Mouse (Mus musculus) lung, postnatal 0 days (tissue): Measurements from ENCODE around the gene Ddx27. TPM values are rescaled to one million over a fixed set of nuclear protein-coding genes. Genes with fewer than 3 reads are reported as not detected.

ENCODE experiments used
- ATAC-seq: fragments of 200-750 bp; cut with Nextera tagmentation; 2 replicates; pipeline ENCODE4 v1.8.0; 2017; ENCODE audit warnings: moderate library complexity
- DNase-seq: peaks from one replicate; pipeline ENCODE4 v3.0.0-alpha.2; 2016; ENCODE audit warnings: low spot score
- H3K27ac ChIP-seq: fragments of 300-500 bp; sonication (generic); 2 replicates; pipeline ENCODE4 v1.5.1; 2014; ENCODE audit warnings: antibody characterized with exemption, mild to moderate bottlenecking, low read length, mixed read lengths
- H3K27me3 ChIP-seq: fragments of 300-500 bp; sonication (generic); replicated peaks from 2 replicates; pipeline ENCODE4 v1.6.1; 2014; ENCODE audit warnings: low read length, mixed read lengths; ENCODE audit not compliant: insufficient read depth
- H3K36me3 ChIP-seq: fragments of 300-500 bp; sonication (generic); 2 replicates; pipeline ENCODE4 v1.6.1; 2014; ENCODE audit warnings: low read length, mixed read lengths; ENCODE audit not compliant: insufficient read depth
- H3K4me1 ChIP-seq: fragments of 300-500 bp; sonication (generic); 2 replicates; pipeline ENCODE4 v1.6.1; 2014; ENCODE audit warnings: antibody characterized with exemption, low read depth, low read length, mixed read lengths; ENCODE audit not compliant: insufficient read depth
- H3K4me2 ChIP-seq: fragments of 300-500 bp; sonication (generic); replicated peaks from 2 replicates; pipeline ENCODE4 v1.6.1; 2014; ENCODE audit warnings: low read depth, mild to moderate bottlenecking, low read length, moderate library complexity, mixed read lengths
- H3K4me3 ChIP-seq: fragments of 300-500 bp; sonication (generic); 2 replicates; pipeline ENCODE4 v1.5.1; 2014; ENCODE audit warnings: low read depth, low read length
- H3K9ac ChIP-seq: fragments of 300-500 bp; sonication (generic); replicated peaks from 2 replicates; pipeline ENCODE4 v1.6.1; 2014; ENCODE audit warnings: low read depth, mild to moderate bottlenecking
- H3K9me3 ChIP-seq: fragments of 300-500 bp; sonication (generic); 2 replicates; pipeline ENCODE4 v1.6.1; 2016; ENCODE audit warnings: low read length, mixed read lengths
- CTCF ChIP-seq: IDR thresholded peaks from 2 replicates; pipeline ENCODE4 v1.5.1; 2016; ENCODE audit warnings: antibody characterized with exemption, mild to moderate bottlenecking
- EP300 ChIP-seq: IDR thresholded peaks from 2 replicates; pipeline ENCODE4 v1.6.1; 2016; ENCODE audit warnings: antibody characterized with exemption, mild to moderate bottlenecking, control low read depth
- WGBS: fragments of 180-500 bp; shearing (Covaris S2); extraction: QIAGEN DNeasy Blood & Tissue Kit; methylation state at CpG from one replicate; pipeline ENCODE4 v1.1.7; 2014; 5-methylcytosine and 5-hydroxymethylcytosine counted together
- polyA plus RNA-seq: library from polyadenylated mRNA; unstranded; fragments of >200 nt; fragmentation: Nextera tagmentation; extraction: Ambion mirVana; gene quantifications from 2 replicates; pipeline ENCODE4 v1.2.1, GENCODE M21; 2015

The Ddx27 gene
- polyA plus RNA-seq, 1 experiment from 2014 or later, result 21.9 TPM

DNA sequence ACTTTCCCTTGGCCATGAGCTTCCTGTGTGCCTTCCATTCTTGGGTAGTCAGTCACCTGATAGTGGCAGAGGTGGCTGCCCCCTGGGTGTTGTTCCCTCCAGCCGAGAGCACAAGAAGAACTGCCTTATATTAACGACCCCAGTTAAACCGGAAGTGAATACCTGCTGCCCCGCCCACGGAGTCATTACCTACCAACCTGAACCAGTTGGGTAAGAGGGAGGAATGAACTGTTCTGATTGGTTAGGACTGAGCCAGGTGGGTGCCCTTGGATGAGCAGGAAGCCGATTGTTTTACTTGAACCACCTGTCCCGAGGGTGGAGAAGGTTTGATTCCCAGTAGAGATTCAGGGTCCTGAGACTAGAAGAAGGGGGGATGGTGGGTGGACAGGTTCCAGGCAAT, 63.5 kb downstream of the Ddx27 start:
- WGBS, result 38% methylated on average over 7 of the region's 7 CpGs
- no peak for DNase-seq
- H3K4me2 ChIP-seq, result no peak overlapping the region; the same call in 1 of the 2 replicates
- no peak overlapping the region for H3K9ac ChIP-seq
- no peak overlapping the region for H3K4me3 ChIP-seq
- H3K4me1 ChIP-seq, result no peaks in the 10 kb centered on the region
- no peaks in the 10 kb centered on the region for H3K36me3 ChIP-seq
- TF ChIP-seq EP300, result no peak
- TF ChIP-seq CTCF, result no peak
- ATAC-seq, result no peak
- H3K27me3 ChIP-seq, result no peaks in the 10 kb centered on the region
- no peak overlapping the region for H3K27ac ChIP-seq
- no peaks in the 10 kb centered on the region for H3K9me3 ChIP-seq

GRCm38 (mm10) chr2:167078931-167079495, 64.0 kb downstream of the Ddx27 start:
- WGBS, result 39% methylated on average over 9 of the region's 9 CpGs
- Histone ChIP-seq H3K4me3 (no peak overlapping the region), H3K36me3 (no peaks in the 10 kb centered on the region), H3K27ac (peak overlapping the region; percentile 51; the same call in 1 of the 2 replicates), H3K4me2 (no peak overlapping the region), H3K9me3 (no peaks in the 10 kb centered on the region), H3K27me3 (no peaks in the 10 kb centered on the region), H3K4me1 (no peaks in the 10 kb centered on the region), H3K9ac (no peak overlapping the region)
- ATAC-seq (peak; percentile 70), DNase-seq (peak; percentile 80)
- TF ChIP-seq CTCF, result no peak
- no peak for TF ChIP-seq EP300

DNA sequence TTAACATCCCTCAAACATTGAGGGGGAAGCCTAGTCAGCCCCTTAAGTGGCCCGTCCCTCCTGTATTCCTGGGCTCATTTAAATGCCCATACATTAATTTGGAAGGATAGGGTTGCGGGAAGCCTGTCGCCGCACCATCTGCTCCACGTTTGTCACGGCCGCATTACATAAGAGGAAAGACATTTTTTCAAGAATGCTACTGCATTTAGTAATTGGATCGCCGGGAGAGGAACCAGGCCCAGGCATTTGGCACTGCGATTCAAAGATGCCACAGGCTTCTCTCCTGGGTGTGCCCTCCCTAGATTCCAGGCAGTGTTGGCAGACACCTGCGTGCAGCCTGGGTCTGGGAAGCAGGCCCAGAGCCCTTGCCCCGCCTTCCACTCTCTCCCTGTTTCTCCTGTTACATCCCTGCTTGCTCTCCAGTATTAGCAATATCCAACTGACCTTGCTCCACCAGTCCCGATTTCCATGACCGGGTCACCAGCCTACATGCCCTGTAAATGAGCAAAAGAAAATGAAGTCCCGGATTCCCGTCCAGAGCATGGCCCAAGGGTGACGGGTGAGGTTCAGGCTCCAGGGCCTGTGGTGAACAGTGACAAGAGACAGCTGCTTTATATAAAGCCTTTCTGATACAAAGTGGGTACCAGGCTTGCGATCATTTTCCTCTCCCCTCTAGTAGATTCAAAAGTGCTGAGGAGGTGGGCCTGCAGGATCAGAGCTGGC, 64.7 kb downstream of the Ddx27 start:
- DNase-seq, result peak; percentile 66
- Histone ChIP-seq H3K4me3 (no peak overlapping the region), H3K4me2 (no peak overlapping the region), H3K4me1 (no peaks in the 10 kb centered on the region), H3K9me3 (no peaks in the 10 kb centered on the region), H3K9ac (no peak overlapping the region), H3K36me3 (no peaks in the 10 kb centered on the region), H3K27me3 (no peaks in the 10 kb centered on the region), H3K27ac (peak overlapping the region; percentile 51; the same call in 1 of the 2 replicates)
- peak; percentile 55 for ATAC-seq
- TF ChIP-seq EP300, result no peak
- no peak for TF ChIP-seq CTCF
- WGBS, result 43% methylated on average over 18 of the region's 18 CpGs

DNA sequence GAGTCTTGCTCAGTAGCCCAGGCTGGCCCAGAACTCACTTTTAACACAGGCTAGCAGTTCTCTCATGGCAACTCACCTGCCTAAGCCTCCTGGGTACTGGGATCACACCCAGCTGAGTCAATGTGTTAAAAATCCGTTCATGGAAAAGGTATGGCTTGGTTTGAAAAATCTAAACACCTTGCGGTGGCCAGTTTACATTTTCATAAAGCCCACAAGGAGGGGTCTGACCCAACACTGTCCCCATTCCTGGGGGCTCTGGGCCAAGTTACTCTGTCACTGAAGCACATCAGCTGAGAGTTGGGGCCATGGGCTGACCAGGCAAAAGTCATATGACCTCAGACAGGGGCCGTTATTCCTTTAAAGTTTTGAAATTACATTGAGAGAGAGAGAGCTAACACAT, 65.4 kb downstream of the Ddx27 start:
- ATAC-seq (no peak), DNase-seq (no peak)
- Histone ChIP-seq H3K27me3 (no peaks in the 10 kb centered on the region), H3K36me3 (no peaks in the 10 kb centered on the region), H3K9ac (no peak overlapping the region), H3K4me2 (no peak overlapping the region), H3K27ac (no peak overlapping the region), H3K4me1 (no peaks in the 10 kb centered on the region), H3K4me3 (no peak overlapping the region), H3K9me3 (no peaks in the 10 kb centered on the region)
- TF ChIP-seq CTCF, result no peak
- TF ChIP-seq EP300, result no peak
- WGBS, result 74% methylated on average over 3 of the region's 3 CpGs

- H3K4me2 ChIP-seq, result no peak overlapping the region
- H3K36me3 ChIP-seq, result no peaks in the 10 kb centered on the region
- 53% methylated on average over 6 of the region's 6 CpGs for WGBS
Measured at GRCm38 (mm10) chr2:167081135-167081534, 66.1 kb downstream of the Ddx27 start.

DNA sequence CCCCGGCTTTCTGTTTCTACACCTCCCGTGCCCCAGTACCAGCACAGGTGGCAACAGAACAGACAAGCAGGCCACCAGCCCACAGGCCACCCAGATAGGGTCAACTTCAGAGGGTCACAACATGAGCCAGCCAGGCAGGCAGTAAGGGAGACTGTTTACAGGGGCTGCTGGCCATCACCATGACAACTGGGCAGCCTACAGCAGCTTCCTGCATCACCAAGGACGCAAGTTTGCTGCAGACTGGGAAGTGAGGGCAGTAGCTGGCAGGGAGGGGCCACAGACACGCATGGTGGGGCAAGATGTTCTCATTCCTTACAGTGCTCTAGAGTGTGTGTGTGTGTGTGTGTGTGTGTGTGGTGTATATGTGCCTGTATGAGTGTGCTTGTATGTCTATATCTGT, 66.6 kb downstream of the Ddx27 start:
- Histone ChIP-seq H3K27ac (no peak overlapping the region), H3K27me3 (no peaks in the 10 kb centered on the region), H3K4me2 (no peak overlapping the region), H3K9me3 (no peaks in the 10 kb centered on the region), H3K9ac (no peak overlapping the region), H3K4me1 (no peaks in the 10 kb centered on the region), H3K36me3 (no peaks in the 10 kb centered on the region), H3K4me3 (no peak overlapping the region)
- 18% methylated on average over 4 of the region's 4 CpGs for WGBS
- DNase-seq (peak; percentile 60), ATAC-seq (peak; percentile 69)
- TF ChIP-seq CTCF (no peak), EP300 (no peak)

More at GRCm38 (mm10) chr2:167081135-167081534, 66.1 kb downstream of the Ddx27 start:
- Histone ChIP-seq H3K4me1 (no peaks in the 10 kb centered on the region), H3K27me3 (no peaks in the 10 kb centered on the region), H3K9ac (no peak overlapping the region), H3K4me3 (no peak overlapping the region), H3K27ac (no peak overlapping the region), H3K9me3 (no peaks in the 10 kb centered on the region)
- no peak for ATAC-seq
- TF ChIP-seq EP300 (no peak), CTCF (no peak)
- no peak for DNase-seq

Other genes with a start within 250 kb of the Ddx27 start
- 4.2 and 4.8 TPM in 2 replicates for gene Trp53rkb, start 222.7 kb upstream of the Ddx27 start, polyA plus RNA-seq
- 5.7 and 6.2 TPM in 2 replicates for gene Arfgef2, start 209.6 kb upstream of the Ddx27 start, polyA plus RNA-seq
- gene Cse1l, start 109.2 kb upstream of the Ddx27 start, polyA plus RNA-seq, result 24.1 and 28.5 TPM in 2 replicates
- 48.3 and 55.0 TPM in 2 replicates for gene Stau1, start 18.9 kb upstream of the Ddx27 start, polyA plus RNA-seq
- 9.8 and 9.9 TPM in 2 replicates for gene Znfx1, start 47.8 kb downstream of the Ddx27 start, polyA plus RNA-seq
- gene Kcnb1, start 175.0 kb downstream of the Ddx27 start, polyA plus RNA-seq, result 0.76 and 1.1 TPM in 2 replicates
- gene Ptgis, start 225.4 kb downstream of the Ddx27 start, polyA plus RNA-seq, result 32.7 and 37.9 TPM in 2 replicates